Mouse (Mus musculus): Measurements from ENCODE around the gene Dnmt3c. TPM values are rescaled to one million over a fixed set of nuclear protein-coding genes. Genes with fewer than 3 reads are reported as not detected.

Gene Dnmt3c
- total RNA-seq, 2 experiments from 2014 or later = not detected

Other genes starting within 250 kb of the Dnmt3c start
- not detected for gene 4930404H24Rik, start 203.9 kb upstream of the Dnmt3c start, total RNA-seq (2021)
- gene Nol4l, start 166.7 kb upstream of the Dnmt3c start, total RNA-seq (2021) = 1 to 10 TPM; 6.2 to 6.4 TPM
- gene Commd7, start 63.9 kb upstream of the Dnmt3c start, total RNA-seq (2021) = 10 to 100 TPM; 15.6 to 15.7 TPM
- gene Dnmt3b, start 47.2 kb upstream of the Dnmt3c start, total RNA-seq (2021) = 1 to 10 TPM; 1.9 to 2.1 TPM
- 10 to 100 TPM; 70.1 to 86.8 TPM for gene Mapre1, start 44.6 kb downstream of the Dnmt3c start, total RNA-seq (2021)
- not detected for gene Efcab8, start 83.3 kb downstream of the Dnmt3c start, total RNA-seq (2021)
- not detected for gene Sun5, start 174.4 kb downstream of the Dnmt3c start, total RNA-seq (2021)
- gene Bpifb2, start 178.4 kb downstream of the Dnmt3c start, total RNA-seq (2021) = not detected
- gene Bpifb6, start 203.7 kb downstream of the Dnmt3c start, total RNA-seq (2021) = not detected
- not detected for gene Bpifb3, start 221.6 kb downstream of the Dnmt3c start, total RNA-seq (2021)
- not detected for gene Bpifb4, start 241.6 kb downstream of the Dnmt3c start, total RNA-seq (2021)

All from heart, postnatal 14 days (tissue).